Mouse (Mus musculus) forebrain, embryonic 10.5 days (tissue): ENCODE measurements around the gene Mfsd6. TPM values are rescaled to one million over a fixed set of nuclear protein-coding genes. Genes with fewer than 3 reads are reported as not detected.
A peak's percentile ranks its signal among the peaks of the same experiment; 100 is the strongest.

Experiments used
- DNase-seq: peaks from one replicate; pipeline ENCODE4 v3.0.0-alpha.2; 2017; ENCODE audit warnings: low spot score; ENCODE audit errors: extremely low spot score
- H3K27ac ChIP-seq: fragments of 300-500 bp; sonication (generic); 2 replicates; pipeline ENCODE4 v1.5.1; 2016; ENCODE audit warnings: mild to moderate bottlenecking
- H3K27me3 ChIP-seq: fragments of 300-500 bp; sonication (generic); 2 replicates; pipeline ENCODE4 v1.6.1; 2016; ENCODE audit warnings: mild to moderate bottlenecking; ENCODE audit not compliant: poor library complexity, severe bottlenecking
- H3K36me3 ChIP-seq: fragments of 300-500 bp; sonication (generic); replicated peaks from 2 replicates; pipeline ENCODE4 v1.6.1; 2016; ENCODE audit warnings: mild to moderate bottlenecking, moderate library complexity
- H3K4me1 ChIP-seq: fragments of 300-500 bp; sonication (generic); 2 replicates; pipeline ENCODE4 v1.6.1; 2016
- H3K4me3 ChIP-seq: fragments of 300-500 bp; sonication (generic); 2 replicates; pipeline ENCODE4 v1.5.1; 2016; ENCODE audit warnings: mild to moderate bottlenecking, moderate library complexity
- H3K9me3 ChIP-seq: fragments of 300-500 bp; sonication (generic); 2 replicates; pipeline ENCODE4 v1.6.1; 2016; ENCODE audit warnings: mild to moderate bottlenecking, moderate library complexity
- WGBS: fragments of 180-500 bp; shearing (Covaris S2); methylation state at CpG from one replicate; pipeline ENCODE4 v1.1.7; 2016; 5-methylcytosine and 5-hydroxymethylcytosine counted together
- polyA plus RNA-seq: library from polyadenylated mRNA; unstranded; fragments of >200 nt; fragmentation: Nextera tagmentation; extraction: Ambion mirVana; gene quantifications from 2 replicates; pipeline ENCODE4 v1.2.1, GENCODE M21; 2016

The Mfsd6 gene
- polyA plus RNA-seq, 1 experiment from 2014 or later, result 1.2 TPM

GRCm38 (mm10) chr1:52730258-52730657, 3.0 kb upstream of the Mfsd6 start:
- 84% methylated on average over 1 of the region's 1 CpGs for WGBS
- Histone ChIP-seq H3K27ac (no peak overlapping the region), H3K9me3 (no peaks in the 10 kb centered on the region), H3K27me3 (peaks cover 46% of the 10 kb centered on the region), H3K4me1 (peaks cover 13% of the 10 kb centered on the region), H3K4me3 (no peak overlapping the region), H3K36me3 (no peaks in the 10 kb centered on the region)
- no peak for DNase-seq

DNA sequence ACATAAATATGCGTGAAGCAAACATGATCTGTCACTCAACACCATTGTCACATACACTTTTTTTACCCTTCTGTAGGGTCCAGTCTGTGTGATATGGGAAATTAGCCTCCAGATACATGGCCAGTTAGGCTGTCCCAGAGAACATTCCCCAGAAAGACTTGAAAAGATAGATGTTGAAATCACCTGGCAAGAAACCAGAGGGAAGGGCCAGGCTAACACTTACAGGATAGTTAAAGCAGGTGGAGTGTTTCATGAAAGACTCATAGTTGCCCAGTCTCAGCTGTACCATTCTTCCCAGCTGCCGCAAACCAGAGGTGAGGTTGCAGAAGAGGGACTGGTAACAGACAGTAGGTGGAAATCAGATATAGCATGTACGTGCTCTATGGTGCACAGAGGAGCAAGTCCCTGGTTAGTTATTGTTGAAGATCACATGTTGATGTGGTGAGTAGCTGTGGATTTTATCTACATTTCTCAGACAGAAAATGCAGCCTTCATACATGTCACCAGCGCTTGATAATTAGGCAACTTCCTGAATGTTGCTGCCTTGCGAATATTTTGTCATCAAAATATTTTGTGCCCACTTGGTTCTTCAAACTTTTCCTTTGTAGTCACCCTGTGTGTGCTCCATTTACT, 1.7 kb upstream of the Mfsd6 start:
- 89% methylated on average over 5 of the region's 5 CpGs for WGBS
- no peak for DNase-seq

GRCm38 (mm10) chr1:52726371-52727055, 749 bp downstream of the Mfsd6 start:
- peak overlapping the region; percentile 87 for H3K4me3 ChIP-seq
- peaks cover 49% of the 10 kb centered on the region for H3K27me3 ChIP-seq
- peak; percentile 23 for DNase-seq
- H3K27ac ChIP-seq, result peak overlapping the region; percentile 88
- WGBS, result under 1% methylated on average over 56 of the region's 56 CpGs
- H3K9me3 ChIP-seq, result no peaks in the 10 kb centered on the region
- peaks cover 13% of the 10 kb centered on the region for H3K4me1 ChIP-seq
- H3K36me3 ChIP-seq, result no peaks in the 10 kb centered on the region

More for the DNA sequence above, 1.7 kb upstream of the Mfsd6 start:
- H3K27me3 ChIP-seq, result peaks cover 49% of the 10 kb centered on the region
- no peaks in the 10 kb centered on the region for H3K36me3 ChIP-seq
- peaks cover 13% of the 10 kb centered on the region for H3K4me1 ChIP-seq
- H3K27ac ChIP-seq, result no peak overlapping the region
- no peak overlapping the region for H3K4me3 ChIP-seq
- H3K9me3 ChIP-seq, result no peaks in the 10 kb centered on the region

- Histone ChIP-seq H3K36me3 (no peaks in the 10 kb centered on the region), H3K27me3 (peaks cover 26% of the 10 kb centered on the region), H3K4me3 (no peak overlapping the region), H3K4me1 (peaks cover 14% of the 10 kb centered on the region), H3K27ac (no peak overlapping the region), H3K9me3 (no peaks in the 10 kb centered on the region)
- no peak for DNase-seq
- 74% methylated on average over 4 of the region's 4 CpGs for WGBS
Measured at GRCm38 (mm10) chr1:52722586-52722985, 4.7 kb downstream of the Mfsd6 start.

- H3K9me3 ChIP-seq, result no peaks in the 10 kb centered on the region
- peaks cover 4% of the 10 kb centered on the region for H3K4me1 ChIP-seq
- no peaks in the 10 kb centered on the region for H3K36me3 ChIP-seq
- WGBS, result 63% methylated on average over 5 of the region's 5 CpGs
- no peak for DNase-seq
- no peak overlapping the region for H3K4me3 ChIP-seq
- no peaks in the 10 kb centered on the region for H3K27me3 ChIP-seq
- no peak overlapping the region for H3K27ac ChIP-seq
Measured at GRCm38 (mm10) chr1:52719096-52719495, 8.2 kb downstream of the Mfsd6 start.

DNA sequence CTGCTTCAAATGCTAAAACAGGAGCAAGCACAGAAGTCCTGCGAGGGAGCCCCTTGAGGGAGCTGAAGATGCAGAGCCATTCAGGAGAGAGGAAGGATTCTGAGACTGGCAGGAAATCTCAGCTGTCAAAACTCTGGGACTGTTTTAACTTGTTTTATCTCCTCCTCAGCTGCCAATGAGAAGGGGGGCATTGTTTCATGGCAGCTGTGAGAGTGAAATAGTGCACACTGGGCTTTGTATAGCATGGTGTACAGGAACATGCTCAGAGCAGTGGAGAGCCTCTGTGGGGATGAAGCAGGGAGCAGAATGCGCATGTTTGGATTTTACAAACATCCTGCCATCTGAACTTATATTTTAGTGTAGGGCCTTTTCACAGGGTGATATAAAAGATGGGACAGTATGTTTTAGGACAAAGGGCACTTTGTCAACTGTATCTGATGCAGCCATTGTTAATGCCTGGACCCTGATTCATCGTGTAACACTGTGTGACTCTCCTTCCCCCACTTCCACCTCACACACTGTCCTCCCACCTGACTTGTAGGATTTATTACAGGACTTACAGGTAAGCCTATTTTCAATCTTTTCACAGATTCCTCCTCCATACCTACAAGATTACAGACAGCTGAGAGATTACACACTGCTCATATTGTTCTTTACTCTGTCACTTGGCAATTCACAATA, 9.1 kb downstream of the Mfsd6 start:
- Histone ChIP-seq H3K27me3 (no peaks in the 10 kb centered on the region), H3K4me3 (no peak overlapping the region), H3K27ac (no peak overlapping the region), H3K4me1 (peaks cover 4% of the 10 kb centered on the region), H3K9me3 (no peaks in the 10 kb centered on the region), H3K36me3 (no peaks in the 10 kb centered on the region)
- WGBS, result 73% methylated on average over 3 of the region's 3 CpGs
- DNase-seq, result no peak

DNA sequence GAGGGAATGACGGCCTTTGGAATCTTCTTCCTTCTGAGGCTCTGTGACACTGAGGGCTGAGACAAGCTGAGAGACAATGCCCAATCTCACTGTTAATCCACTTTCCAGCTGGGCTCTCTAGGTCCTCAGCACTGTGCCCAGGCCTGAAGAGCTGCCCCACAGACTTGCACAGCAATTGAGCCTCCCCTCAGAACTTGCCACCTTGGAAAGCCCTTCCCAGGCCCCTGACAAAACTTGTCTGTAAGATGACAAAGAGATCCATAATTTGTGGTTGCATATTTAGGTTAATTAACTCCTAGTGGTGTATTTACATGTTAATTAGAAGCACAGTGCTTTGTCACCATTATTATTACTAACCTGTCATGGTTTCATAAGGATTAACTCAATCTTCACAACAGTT, 12.8 kb downstream of the Mfsd6 start:
- Histone ChIP-seq H3K27ac (no peak overlapping the region), H3K4me1 (peaks cover 4% of the 10 kb centered on the region), H3K9me3 (no peaks in the 10 kb centered on the region), H3K4me3 (no peak overlapping the region), H3K27me3 (no peaks in the 10 kb centered on the region), H3K36me3 (no peaks in the 10 kb centered on the region)
- no peak for DNase-seq
- WGBS, result 69% methylated on average over 1 of the region's 1 CpGs

GRCm38 (mm10) chr1:52714021-52714420, 13.2 kb downstream of the Mfsd6 start:
- Histone ChIP-seq H3K27ac (no peak overlapping the region), H3K36me3 (no peaks in the 10 kb centered on the region), H3K9me3 (no peaks in the 10 kb centered on the region), H3K4me1 (peaks cover 4% of the 10 kb centered on the region), H3K27me3 (no peaks in the 10 kb centered on the region), H3K4me3 (no peak overlapping the region)
- WGBS, result 67% methylated on average over 3 of the region's 3 CpGs
- DNase-seq, result no peak

- H3K4me3 ChIP-seq, result no peak overlapping the region
- no peaks in the 10 kb centered on the region for H3K27me3 ChIP-seq
- WGBS, result 85% methylated on average over 6 of the region's 6 CpGs
- H3K4me1 ChIP-seq, result no peaks in the 10 kb centered on the region
- no peak for DNase-seq
- H3K27ac ChIP-seq, result no peak overlapping the region
- no peaks in the 10 kb centered on the region for H3K36me3 ChIP-seq
- no peaks in the 10 kb centered on the region for H3K9me3 ChIP-seq
Measured at GRCm38 (mm10) chr1:52708745-52709144, 18.5 kb downstream of the Mfsd6 start.

GRCm38 (mm10) chr1:52707030-52707429, 20.2 kb downstream of the Mfsd6 start:
- no peaks in the 10 kb centered on the region for H3K36me3 ChIP-seq
- WGBS, result 93% methylated on average over 3 of the region's 3 CpGs

DNA sequence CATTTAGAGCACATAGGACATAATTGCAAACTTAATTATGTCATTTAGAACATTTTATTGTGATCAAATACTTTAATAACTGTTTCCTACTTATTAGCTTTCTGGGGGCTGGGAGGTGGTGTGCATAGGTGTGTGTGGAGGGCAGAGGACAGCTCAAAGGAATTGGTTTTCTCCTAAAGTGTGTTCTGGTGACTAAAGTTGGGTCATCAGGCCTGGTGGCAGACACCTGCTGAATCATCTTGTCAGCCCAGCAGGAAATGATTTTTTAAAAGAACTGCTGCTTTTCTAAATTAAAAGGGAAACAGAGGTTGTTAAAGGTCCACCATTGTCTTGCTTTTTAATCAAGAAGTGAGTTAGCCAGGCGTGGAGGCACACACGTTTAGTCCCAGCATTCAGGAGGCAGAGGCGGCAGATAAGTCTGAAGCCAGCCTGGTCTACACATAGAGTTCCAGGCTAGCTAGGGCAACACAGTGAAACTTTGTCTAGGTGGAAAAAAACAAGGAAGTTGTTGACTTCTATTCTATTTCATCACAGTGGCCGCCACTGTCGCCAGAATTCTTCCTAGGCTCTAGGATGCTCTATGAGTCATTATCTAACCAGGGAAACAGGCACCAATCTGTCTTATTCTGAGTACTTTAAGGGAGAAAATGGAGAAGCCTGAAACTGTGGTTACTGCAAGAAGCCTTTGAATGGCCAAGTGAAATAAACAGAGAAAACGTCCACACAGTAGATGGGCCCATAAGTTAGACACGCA, 24.3 kb downstream of the Mfsd6 start:
- 82% methylated on average over 7 of the region's 7 CpGs for WGBS
- H3K9me3 ChIP-seq, result no peaks in the 10 kb centered on the region
- no peak for DNase-seq
- H3K36me3 ChIP-seq, result no peaks in the 10 kb centered on the region
- no peaks in the 10 kb centered on the region for H3K4me1 ChIP-seq
- no peak overlapping the region for H3K4me3 ChIP-seq
- H3K27me3 ChIP-seq, result no peaks in the 10 kb centered on the region
- H3K27ac ChIP-seq, result no peak overlapping the region

More at GRCm38 (mm10) chr1:52707030-52707429, 20.2 kb downstream of the Mfsd6 start:
- DNase-seq, result no peak
- no peaks in the 10 kb centered on the region for H3K9me3 ChIP-seq
- H3K4me1 ChIP-seq, result no peaks in the 10 kb centered on the region
- no peaks in the 10 kb centered on the region for H3K27me3 ChIP-seq
- no peak overlapping the region for H3K4me3 ChIP-seq
- H3K27ac ChIP-seq, result no peak overlapping the region

GRCm38 (mm10) chr1:52701941-52702340, 25.3 kb downstream of the Mfsd6 start:
- 84% methylated on average over 1 of the region's 1 CpGs for WGBS
- DNase-seq, result no peak
- no peaks in the 10 kb centered on the region for H3K36me3 ChIP-seq
- H3K4me1 ChIP-seq, result no peaks in the 10 kb centered on the region
- H3K4me3 ChIP-seq, result no peak overlapping the region
- H3K9me3 ChIP-seq, result no peaks in the 10 kb centered on the region
- no peak overlapping the region for H3K27ac ChIP-seq
- H3K27me3 ChIP-seq, result no peaks in the 10 kb centered on the region
